ENCODE assay signal across 20 mouse cellular contexts in the genomic region with DNA sequence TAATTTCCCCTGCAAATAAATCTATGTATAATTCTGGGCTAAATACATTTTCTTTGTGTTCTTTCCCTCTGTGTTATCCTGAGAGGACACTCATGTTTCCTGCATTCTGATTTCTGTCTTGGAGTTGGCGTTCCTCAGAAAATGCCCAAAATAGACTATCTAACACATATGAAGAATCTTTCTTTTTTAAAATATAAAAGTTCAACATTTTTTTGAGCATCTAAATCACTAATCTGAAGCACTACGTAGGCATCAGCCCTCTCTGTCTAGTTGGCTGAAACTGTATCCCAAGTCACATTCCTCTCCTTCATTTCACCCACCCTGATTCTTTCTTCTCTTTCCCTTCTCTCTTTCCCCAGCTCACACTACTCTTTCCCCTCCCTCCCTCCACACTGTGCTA.
DNase-seq lines count a peak whose midpoint lies in the region; TF ChIP-seq lines count a peak whose summit lies in the region.
"Had no signal": no experiment of that assay in that cellular context is flagged by ENCODE, and none has a peak within 500 bp of the region (broad histone marks: within the 10 kb centered on the region; RNA-seq: fewer than 3 reads in every experiment).

No protein-coding gene starts in this region.

- TF ChIP-seq CTCF in left cerebral cortex, adult 2 months (IDR thresholded peaks at IDR 0.05): no peak
- TF ChIP-seq CTCF in cortical plate, adult 2 months (IDR thresholded peaks at IDR 0.05; ENCODE audit: extremely low read depth, insufficient read depth, low read length): no peak
- TF ChIP-seq CTCF in thymus, adult 2 months (IDR thresholded peaks at IDR 0.05; ENCODE audit: borderline replicate concordance, control insufficient read depth, extremely low read depth, insufficient read depth, low read length, poor library complexity): no peak

- DNase-seq in left cerebral cortex, adult 2 months (ENCODE audit: extremely low spot score in 1 of 2, low spot score in 2 of 2): no peak
- no peak for DNase-seq in left cerebral cortex, adult 18-20 months (ENCODE audit: low spot score in 2 of 2)
- DNase-seq in brain, adult 2 months (ENCODE audit: low read depth, low spot score): peak; percentile 59
- DNase-seq in telencephalon, adult 2 months (ENCODE audit: low read depth, low spot score): peak; percentile 45
- no peak for DNase-seq in gastrocnemius, postnatal 10 days
- DNase-seq in thymus, adult 2 months: no peak
- DNase-seq in thymus, postnatal 25 days: no peak
- DNase-seq: adrenal gland, adult 2 months; adrenal gland, adult 8-10 months; adrenal gland, postnatal 10 days; adrenal gland, postnatal 14 days; adrenal gland, postnatal 25 days; adrenal gland, postnatal 36 days; B cell, adult 2 months; cerebellum, adult 11 months; cerebellum, adult 11-12 months; cerebellum, adult 18-20 months had no signal

- TF ChIP-seq POLR2A in cortical plate, adult 2 months (IDR thresholded peaks at IDR 0.05; ENCODE audit: extremely low read depth, insufficient read depth, low read length): no peak
- no peak for TF ChIP-seq POLR2A in thymus, adult 2 months (IDR thresholded peaks at IDR 0.05; ENCODE audit: control insufficient read depth, extremely low read depth, insufficient read depth, low read length, poor library complexity)

- no peaks in the 10 kb centered on the region for H3K27me3 ChIP-seq in thymus, adult 2 months (ENCODE audit: control insufficient read depth, insufficient read depth, low read length)
- H3K27me3 ChIP-seq: CH12.LX had no signal

- H3K27ac ChIP-seq in left cerebral cortex, adult 2 months: peak overlapping the region; percentile 77
- H3K27ac ChIP-seq in cortical plate, adult 2 months (ENCODE audit: insufficient read depth, low read length): peak overlapping the region; percentile 90
- no peak overlapping the region for H3K27ac ChIP-seq in thymus, adult 2 months (ENCODE audit: control insufficient read depth, insufficient read depth, low read length)

- H3K36me3 ChIP-seq in thymus, adult 2 months (ENCODE audit: control insufficient read depth, insufficient read depth, low read length): no peaks in the 10 kb centered on the region
- H3K36me3 ChIP-seq: G1E had no signal

- H3K4me3 ChIP-seq in left cerebral cortex, adult 2 months: no peak overlapping the region
- no peak overlapping the region for H3K4me3 ChIP-seq in cortical plate, adult 2 months (ENCODE audit: insufficient read depth, low read length)
- no peak overlapping the region for H3K4me3 ChIP-seq in thymus, adult 2 months (ENCODE audit: control insufficient read depth, insufficient read depth, low read length)

- WGBS in thymus, adult 2 months: 88% methylated on average over 2 of the region's 2 CpGs

- H3K4me1 ChIP-seq in cortical plate, adult 2 months (ENCODE audit: control insufficient read depth, insufficient read depth, low read length): peaks cover 6% of the 10 kb centered on the region; the same call in 1 of the 2 replicates
- H3K4me1 ChIP-seq in thymus, adult 2 months (replicated peaks; ENCODE audit: control insufficient read depth, insufficient read depth, low read length): no peaks in the 10 kb centered on the region

- intact Hi-C loops in left cerebral cortex, adult 2 months (cut with DNase I): loop anchor here (5.0 to 10.0 kb wide), 5 partner anchors 200 to 1208 kb away; no protein-coding TSS in a partner anchor

Comparison
In these comparisons a context has a peak if more than half of its experiments do, and no peak if none do; other contexts are left out.
1. DNase-seq: peak in brain, adult 2 months (single experiment) and telencephalon, adult 2 months (single experiment); none in left cerebral cortex, adult 2 months (0 of 2), left cerebral cortex, adult 18-20 months (0 of 2), gastrocnemius, postnatal 10 days (single experiment), thymus, adult 2 months (single experiment) and thymus, postnatal 25 days (single experiment).